Mouse (Mus musculus): Measurements from ENCODE around the gene Igsf21.

DNA sequence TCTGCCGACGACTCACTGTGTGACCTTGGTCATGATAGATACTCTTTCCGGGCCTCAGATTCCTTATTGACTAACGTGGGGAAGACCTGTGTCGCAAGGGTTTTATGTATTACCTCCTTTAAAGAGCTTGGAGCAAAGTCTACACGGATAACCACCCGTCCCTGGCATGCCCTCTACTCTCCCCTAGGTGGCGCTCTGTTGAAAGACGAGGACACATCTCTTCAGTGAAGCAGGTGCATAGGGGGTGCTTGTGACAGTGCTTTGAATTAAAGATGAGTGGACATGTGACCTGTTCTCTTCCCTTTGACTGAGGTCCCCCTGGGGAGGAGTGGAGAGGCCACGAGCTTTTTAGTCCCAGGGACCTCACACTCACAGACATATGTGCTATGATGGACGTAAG is 194.0 kb downstream of the Igsf21 start:
- TF ChIP-seq CTCF (IDR thresholded peaks at IDR 0.05; ENCODE audit: low read depth) (peak; percentile 29), EP300 (IDR thresholded peaks at IDR 0.05; ENCODE audit: low read depth) (no peak)
